Mouse (Mus musculus) midbrain, embryonic 16.5 days (tissue): ENCODE measurements at regions not wholly inside any gene's neighbourhood (a gene's known extent, or its start where the extent isn't known, plus 50 kb on each side); places are given as distances from the start of the nearest gene placed in this dataset.
A peak's percentile ranks its signal among the peaks of the same experiment; 100 is the strongest.
"Not testable (repeated sequence)": the region's sequence is repeated elsewhere in the genome, so short reads cannot be mapped to it uniquely, and the experiment has no call there.

ENCODE experiments used
- ATAC-seq: fragments of 200-750 bp; cut with Nextera tagmentation; 2 replicates; pipeline ENCODE4 v1.8.0; 2017; ENCODE audit warnings: moderate TSS enrichment
- H3K27ac ChIP-seq: fragments of 300-500 bp; sonication (generic); 2 replicates; pipeline ENCODE4 v1.5.1; 2014; ENCODE audit warnings: mild to moderate bottlenecking, low read length, mixed read lengths
- H3K27me3 ChIP-seq: fragments of 300-500 bp; sonication (generic); 2 replicates; pipeline ENCODE4 v1.6.1; 2014; ENCODE audit warnings: low read depth, low read length, mixed read lengths; ENCODE audit not compliant: control insufficient read depth, insufficient read depth
- H3K36me3 ChIP-seq: fragments of 300-500 bp; sonication (generic); 2 replicates; pipeline ENCODE4 v1.6.1; 2014; ENCODE audit warnings: mild to moderate bottlenecking, low read length, moderate library complexity, mixed read lengths; ENCODE audit not compliant: control insufficient read depth, insufficient read depth
- H3K4me1 ChIP-seq: fragments of 300-500 bp; sonication (generic); 2 replicates; pipeline ENCODE4 v1.6.1; 2014; ENCODE audit warnings: mild to moderate bottlenecking, low read length, mixed read lengths; ENCODE audit not compliant: control insufficient read depth, insufficient read depth
- H3K4me2 ChIP-seq: fragments of 300-500 bp; sonication (generic); 2 replicates; pipeline ENCODE4 v1.6.1; 2014; ENCODE audit warnings: mild to moderate bottlenecking, low read length, mixed read lengths
- H3K4me3 ChIP-seq: fragments of 300-500 bp; sonication (generic); 2 replicates; pipeline ENCODE4 v1.5.1; 2014; ENCODE audit warnings: low read depth, mild to moderate bottlenecking, low read length, moderate library complexity, mixed read lengths
- H3K9ac ChIP-seq: fragments of 300-500 bp; sonication (generic); 2 replicates; pipeline ENCODE4 v1.6.1; 2014; ENCODE audit warnings: low read depth, low read length, mixed read lengths
- H3K9me3 ChIP-seq: fragments of 300-500 bp; sonication (generic); replicated peaks from 2 replicates; pipeline ENCODE4 v1.6.1; 2014; ENCODE audit warnings: mild to moderate bottlenecking, low read length, mixed read lengths; ENCODE audit not compliant: control insufficient read depth, poor library complexity, severe bottlenecking
- WGBS: fragments of 180-500 bp; shearing (Covaris S2); extraction: QIAGEN DNeasy Blood & Tissue Kit; methylation state at CpG from one replicate; pipeline ENCODE4 v1.1.7; 2014; 5-methylcytosine and 5-hydroxymethylcytosine counted together

- Histone ChIP-seq H3K9ac (no peak overlapping the region), H3K9me3 (no peaks in the 10 kb centered on the region), H3K4me1 (no peaks in the 10 kb centered on the region), H3K27me3 (no peaks in the 10 kb centered on the region), H3K36me3 (no peaks in the 10 kb centered on the region), H3K4me2 (no peak overlapping the region), H3K27ac (no peak overlapping the region), H3K4me3 (no peak overlapping the region)
- ATAC-seq, result no peak
- 90% methylated on average over 1 of the region's 1 CpGs for WGBS
These were observed 383.4 kb downstream of the Tdrd3 start for GRCm38 (mm10) chr14:87799803-87800202.

- H3K4me1 ChIP-seq, H3K27me3 ChIP-seq, H3K4me2 ChIP-seq, ATAC-seq, H3K36me3 ChIP-seq, H3K9ac ChIP-seq, H3K27ac ChIP-seq, H3K4me3 ChIP-seq, H3K9me3 ChIP-seq: not testable (repeated sequence)
- WGBS, result 92% methylated on average over 15 of the region's 15 CpGs
These were observed 393.2 kb downstream of the Tdrd3 start for GRCm38 (mm10) chr14:87809664-87810063.

- no peaks in the 10 kb centered on the region for H3K27me3 ChIP-seq
- no peak for ATAC-seq
- 47% methylated on average over 2 of the region's 2 CpGs for WGBS
- no peak overlapping the region for H3K27ac ChIP-seq
- no peaks in the 10 kb centered on the region for H3K36me3 ChIP-seq
- H3K4me2 ChIP-seq, result no peak overlapping the region
- no peaks in the 10 kb centered on the region for H3K4me1 ChIP-seq
- no peak overlapping the region for H3K4me3 ChIP-seq
- no peak overlapping the region for H3K9ac ChIP-seq
- no peaks in the 10 kb centered on the region for H3K9me3 ChIP-seq
These were observed 427.7 kb downstream of the Tdrd3 start for GRCm38 (mm10) chr14:87844120-87844519.

- no peak for ATAC-seq
- Histone ChIP-seq H3K4me2 (no peak overlapping the region), H3K9me3 (no peaks in the 10 kb centered on the region), H3K4me3 (no peak overlapping the region), H3K27me3 (no peaks in the 10 kb centered on the region), H3K9ac (no peak overlapping the region), H3K27ac (no peak overlapping the region), H3K36me3 (no peaks in the 10 kb centered on the region), H3K4me1 (peaks cover 5% of the 10 kb centered on the region; the same call in 1 of the 2 replicates)
- WGBS, result 94% methylated on average over 3 of the region's 3 CpGs
These were observed 445.0 kb downstream of the Tdrd3 start for GRCm38 (mm10) chr14:87861486-87861885.

GRCm38 (mm10) chr14:87864388-87865215, 448.2 kb downstream of the Tdrd3 start:
- ATAC-seq, result peak; percentile 54; the same call in 1 of the 2 replicates
- Histone ChIP-seq H3K36me3 (no peaks in the 10 kb centered on the region), H3K27me3 (no peaks in the 10 kb centered on the region), H3K27ac (no peak overlapping the region), H3K9me3 (no peaks in the 10 kb centered on the region), H3K4me2 (no peak overlapping the region), H3K9ac (no peak overlapping the region), H3K4me3 (no peak overlapping the region), H3K4me1 (peaks cover 5% of the 10 kb centered on the region; the same call in 1 of the 2 replicates)
- WGBS, result 89% methylated on average over 8 of the region's 9 CpGs

- ATAC-seq, result peak; percentile 73; the same call in 1 of the 2 replicates
- H3K9me3 ChIP-seq, result no peaks in the 10 kb centered on the region
- H3K4me2 ChIP-seq, result peak overlapping the region; percentile 37
- WGBS, result 18% methylated on average over 14 of the region's 14 CpGs
- peaks cover 5% of the 10 kb centered on the region; the same call in 1 of the 2 replicates for H3K4me1 ChIP-seq
- no peak overlapping the region for H3K9ac ChIP-seq
- H3K36me3 ChIP-seq, result no peaks in the 10 kb centered on the region
- no peak overlapping the region for H3K4me3 ChIP-seq
- H3K27me3 ChIP-seq, result no peaks in the 10 kb centered on the region
- H3K27ac ChIP-seq, result no peak overlapping the region
These were observed 449.1 kb downstream of the Tdrd3 start for GRCm38 (mm10) chr14:87865216-87866202.

GRCm38 (mm10) chr14:87901784-87902183, 485.3 kb downstream of the Tdrd3 start:
- Histone ChIP-seq H3K36me3 (no peaks in the 10 kb centered on the region), H3K9ac (no peak overlapping the region), H3K9me3 (no peaks in the 10 kb centered on the region), H3K4me1 (no peaks in the 10 kb centered on the region), H3K27me3 (no peaks in the 10 kb centered on the region), H3K4me2 (no peak overlapping the region), H3K4me3 (no peak overlapping the region), H3K27ac (no peak overlapping the region)
- WGBS, result 91% methylated on average over 3 of the region's 3 CpGs
- no peak for ATAC-seq

GRCm38 (mm10) chr14:87902416-87902815, 486.0 kb downstream of the Tdrd3 start:
- Histone ChIP-seq H3K4me2 (no peak overlapping the region), H3K9ac (no peak overlapping the region), H3K4me1 (no peaks in the 10 kb centered on the region), H3K27me3 (no peaks in the 10 kb centered on the region), H3K36me3 (no peaks in the 10 kb centered on the region), H3K9me3 (no peaks in the 10 kb centered on the region), H3K4me3 (no peak overlapping the region), H3K27ac (no peak overlapping the region)
- 78% methylated on average over 7 of the region's 7 CpGs for WGBS
- no peak for ATAC-seq
